8 mouse cellular contexts compared by ENCODE assay signal in the genomic region with DNA sequence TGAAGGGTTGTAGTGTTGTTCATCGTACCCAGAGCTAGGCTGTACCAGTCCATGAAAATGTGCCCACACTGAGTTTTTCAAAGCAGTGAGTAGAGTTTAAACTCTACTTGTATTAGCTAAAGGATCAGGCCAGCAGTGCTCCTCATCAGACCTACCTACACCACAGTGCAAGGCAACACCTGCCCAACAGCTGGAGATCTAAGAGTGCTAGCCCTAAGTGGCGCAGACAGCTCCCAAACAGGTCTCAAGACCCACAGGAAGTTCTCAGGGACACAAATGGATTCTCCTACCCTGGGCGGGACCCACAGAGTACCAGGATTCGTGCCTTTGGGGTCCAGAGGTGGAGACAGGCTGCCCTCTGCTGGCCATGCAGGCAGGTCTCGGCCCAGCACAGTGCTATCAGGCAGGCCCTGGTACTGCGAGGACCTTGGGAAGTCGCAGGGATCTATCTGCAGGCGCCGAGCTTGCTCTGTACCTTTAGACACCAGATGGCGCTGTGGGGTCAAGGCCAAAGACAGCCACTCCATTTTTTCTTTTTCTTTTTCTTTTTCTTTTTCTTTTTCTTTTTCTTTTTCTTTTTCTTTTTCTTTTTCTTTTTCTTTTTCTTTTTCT. TPM values are rescaled to one million over a fixed set of nuclear protein-coding genes. Genes with fewer than 3 reads are reported as not detected.
A peak's percentile ranks its signal among the peaks of the same experiment; 100 is the strongest.
DNase-seq lines count a peak whose midpoint lies in the region; ATAC-seq lines count a peak whose summit lies in the region.

No protein-coding gene starts in this region.

- no peaks in the 10 kb centered on the region for H3K9me3 ChIP-seq in intestine, embryonic 15.5 days
- no peaks in the 10 kb centered on the region for H3K9me3 ChIP-seq in midbrain, embryonic 10.5 days (replicated peaks)

- no peak overlapping the region for H3K9ac ChIP-seq in intestine, embryonic 15.5 days

- H3K4me1 ChIP-seq in intestine, embryonic 15.5 days (replicated peaks) = no peaks in the 10 kb centered on the region
- H3K4me1 ChIP-seq in midbrain, embryonic 10.5 days = peaks cover 9% of the 10 kb centered on the region

- WGBS in intestine, embryonic 15.5 days = 11% methylated on average over 10 of the region's 10 CpGs
- WGBS in midbrain, embryonic 10.5 days = 10% methylated on average over 10 of the region's 10 CpGs

- intact Hi-C loops in gastrocnemius, postnatal 36 days (cut with DNase I) = loop anchor here (1.0 kb wide), 2 partner anchors 28 to 34 kb away; no protein-coding TSS in a partner anchor
- intact Hi-C loops in left cerebral cortex, postnatal 14 days (cut with DNase I) = loop anchor here (1.0 to 10.0 kb wide), 3 partner anchors 28 to 192 kb away; no protein-coding TSS in a partner anchor

- H3K27me3 ChIP-seq in intestine, embryonic 15.5 days (replicated peaks) = no peaks in the 10 kb centered on the region
- peaks cover 10% of the 10 kb centered on the region; the same call in 1 of the 2 replicates for H3K27me3 ChIP-seq in midbrain, embryonic 10.5 days (ENCODE audit: low read depth, poor library complexity, severe bottlenecking)

- peak; percentile 92 for DNase-seq in adrenal gland, adult 2 months
- peak; percentile 95 for DNase-seq in embryo, embryonic 11 days
- peak; percentile 84 to 93 for DNase-seq in gastrocnemius, postnatal 36 days
- peak; percentile 95 to 97 for DNase-seq in left cerebral cortex, postnatal 14 days (ENCODE audit: low spot score in 2 of 2)
- DNase-seq in midbrain, embryonic 10.5 days (ENCODE audit: low spot score) = peak; percentile 95
- DNase-seq in right cerebral cortex, postnatal 36 days (ENCODE audit: low spot score in 2 of 2) = peak; percentile 89 to 90
- DNase-seq in urinary bladder, postnatal 4 days (ENCODE audit: low spot score in 2 of 2) = peak; percentile 89 to 94

- H3K4me3 ChIP-seq in intestine, embryonic 15.5 days (replicated peaks) = no peak overlapping the region
- H3K4me3 ChIP-seq in midbrain, embryonic 10.5 days = no peak overlapping the region

- H3K27ac ChIP-seq in intestine, embryonic 15.5 days = no peak overlapping the region
- 0 out of 2 replicates have a peak overlapping the region, but pooled peaks have one; percentile 30 for H3K27ac ChIP-seq in midbrain, embryonic 10.5 days (replicated peaks)

- no peak overlapping the region for H3K4me2 ChIP-seq in intestine, embryonic 15.5 days (replicated peaks)

- ATAC-seq in intestine, embryonic 15.5 days = peak; percentile 98

- H3K36me3 ChIP-seq in intestine, embryonic 15.5 days = peaks cover 25% of the 10 kb centered on the region
- peaks cover 10% of the 10 kb centered on the region; the same call in 1 of the 2 replicates for H3K36me3 ChIP-seq in midbrain, embryonic 10.5 days

RNA-seq across cellular contexts. Expression of gene Phlda3, which starts 13.1 kb away (rescaled TPM):
- 10 to 100 TPM; 35.1 to 83.1 TPM for total RNA-seq in adrenal gland, adult 2 months (2021)
- polyA plus RNA-seq in adrenal gland, adult 2 months (2012; rRNA removed) = 119 and 180 TPM in 2 replicates
- 100 to 1,000 TPM; 108 to 122 TPM for total RNA-seq in gastrocnemius, postnatal 36 days (2021)
- 44.5 and 44.6 TPM in 2 replicates for polyA plus RNA-seq in intestine, embryonic 15.5 days (2015; fragmentation: Nextera tagmentation; extraction: Ambion mirVana)
- 10 to 100 TPM; 15.0 to 16.6 TPM for total RNA-seq in left cerebral cortex, postnatal 14 days (2021)
- polyA plus RNA-seq in midbrain, embryonic 10.5 days (2016; fragmentation: Nextera tagmentation; extraction: Ambion mirVana) = 20.4 and 22.8 TPM in 2 replicates

RNA-seq across cellular contexts. Expression of gene Tnni1, which starts 26.4 kb away (rescaled TPM):
- total RNA-seq in adrenal gland, adult 2 months (2021) = not detected
- 0.15 and 0.28 TPM in 2 replicates for polyA plus RNA-seq in adrenal gland, adult 2 months (2012; rRNA removed)
- 100 to 1,000 TPM in 1 of 2 experiments, 10 to 100 TPM in 1; 69.4 to 433 TPM for total RNA-seq in gastrocnemius, postnatal 36 days (2021)
- polyA plus RNA-seq in intestine, embryonic 15.5 days (2015; fragmentation: Nextera tagmentation; extraction: Ambion mirVana) = 5.4 and 8.3 TPM in 2 replicates
- total RNA-seq in left cerebral cortex, postnatal 14 days (2021) = 1 to 10 TPM; 2.3 to 2.5 TPM
- polyA plus RNA-seq in midbrain, embryonic 10.5 days (2016; fragmentation: Nextera tagmentation; extraction: Ambion mirVana) = 0.72 and 0.78 TPM in 2 replicates

RNA-seq across cellular contexts. Expression of gene Csrp1, which starts 33.0 kb away (rescaled TPM):
- total RNA-seq in adrenal gland, adult 2 months (2021) = 100 to 1,000 TPM in 1 of 2 experiments, 10 to 100 TPM in 1; 68.0 to 133 TPM
- polyA plus RNA-seq in adrenal gland, adult 2 months (2012; rRNA removed) = 65.7 and 70.2 TPM in 2 replicates
- 10 to 100 TPM; 18.1 to 22.8 TPM for total RNA-seq in gastrocnemius, postnatal 36 days (2021)
- 203 and 215 TPM in 2 replicates for polyA plus RNA-seq in intestine, embryonic 15.5 days (2015; fragmentation: Nextera tagmentation; extraction: Ambion mirVana)
- total RNA-seq in left cerebral cortex, postnatal 14 days (2021) = 100 to 1,000 TPM; 133 to 136 TPM
- polyA plus RNA-seq in midbrain, embryonic 10.5 days (2016; fragmentation: Nextera tagmentation; extraction: Ambion mirVana) = 41.9 and 44.9 TPM in 2 replicates

Comparison
In these comparisons a context has a peak if more than half of its experiments do, and no peak if none do; other contexts are left out.
1. RNA of gene Tnni1, which starts 26.4 kb away (total RNA-seq): 69.4 to 433 TPM in gastrocnemius, postnatal 36 days; 2.3 to 2.5 TPM in left cerebral cortex, postnatal 14 days and not detected in adrenal gland, adult 2 months; every median in the first group is over 10 times any median in the second.
2. Peak in every context shown above with its lines, with median percentiles within 50 percentile points of each other: DNase-seq.